Mouse (Mus musculus): ENCODE measurements around the gene Psme2.

Psme2 gene

GRCm38 (mm10) chr14:55590748-55591330, at the start of gene Psme2:
Psme2 (minus strand) TSS chr14:55591113.
- CTCF ChIA-PET, result interaction anchor here (0.5 kb wide), 1 partner anchor 579 kb away, joined by 3 read pairs; no protein-coding TSS in a partner anchor

GRCm38 (mm10) chr14:55637795-55638194, 46.9 kb upstream of the Psme2 start, which contains the start of gene Gm49378:
Gm49378 (minus strand) TSS chr14:55637895.
- CTCF ChIA-PET, result no interaction called here

- CTCF ChIA-PET, result interaction anchor here (0.6 kb wide), 1 partner anchor 1402 kb away, joined by 3 read pairs; no protein-coding TSS in a partner anchor
Observed at GRCm38 (mm10) chr14:55635523-55636007, 44.7 kb upstream of the Psme2 start, which contains the start of gene Ipo4. Ipo4 (minus strand) TSS chr14:55635957.

GRCm38 (mm10) chr14:55634874-55635522, 44.1 kb upstream of the Psme2 start:
- CTCF ChIA-PET, result interaction anchor here (0.7 kb wide), 1 partner anchor 110 kb away, joined by 3 read pairs; no protein-coding TSS in a partner anchor

- CTCF ChIA-PET, result interaction anchor here (0.6 kb wide), 1 partner anchor 113 kb away, joined by 3 read pairs; no protein-coding TSS in a partner anchor
Observed at GRCm38 (mm10) chr14:55629312-55629711, 38.4 kb upstream of the Psme2 start.

- CTCF ChIA-PET, result no interaction called here
Observed at GRCm38 (mm10) chr14:55628077-55628827, 37.3 kb upstream of the Psme2 start.

GRCm38 (mm10) chr14:55618486-55619195, 27.7 kb upstream of the Psme2 start:
- CTCF ChIA-PET, result interaction anchor here (0.5 kb wide), 1 partner anchor 26 kb away, joined by 5 read pairs; no protein-coding TSS in a partner anchor

- CTCF ChIA-PET, result interaction anchor here (0.6 to 0.8 kb wide), 2 partner anchors 163 to 1064 kb away, joined by 3 to 12 read pairs; no protein-coding TSS in a partner anchor
Observed at GRCm38 (mm10) chr14:55617822-55618221, 26.9 kb upstream of the Psme2 start, which contains the start of gene Rec8. Rec8 (plus strand) TSS chr14:55618037.

GRCm38 (mm10) chr14:55616844-55617243, 25.9 kb upstream of the Psme2 start:
- CTCF ChIA-PET, result interaction anchor here (0.6 to 0.7 kb wide), 3 partner anchors 17 to 61 kb away, joined by 4 to 10 read pairs (median 5); no protein-coding TSS in a partner anchor

GRCm38 (mm10) chr14:55615876-55616275, 25.0 kb upstream of the Psme2 start:
- CTCF ChIA-PET, result no interaction called here

- CTCF ChIA-PET, result no interaction called here
Observed at GRCm38 (mm10) chr14:55614565-55615178, 23.8 kb upstream of the Psme2 start.

- CTCF ChIA-PET, result no interaction called here
Observed at GRCm38 (mm10) chr14:55613346-55613745, 22.4 kb upstream of the Psme2 start.

- CTCF ChIA-PET, result no interaction called here
Observed at GRCm38 (mm10) chr14:55608339-55608738, 17.4 kb upstream of the Psme2 start.

GRCm38 (mm10) chr14:55605743-55606459, 15.0 kb upstream of the Psme2 start:
- CTCF ChIA-PET, result interaction anchor here (0.5 to 0.7 kb wide), 2 partner anchors 54 to 59 kb away, joined by 3 to 8 read pairs; partner anchors contain the start of gene Mdp1

- CTCF ChIA-PET, result interaction anchor here (0.8 kb wide), 1 partner anchor 419 kb away, joined by 3 read pairs; no protein-coding TSS in a partner anchor
Observed at GRCm38 (mm10) chr14:55604823-55605222, 13.9 kb upstream of the Psme2 start.

GRCm38 (mm10) chr14:55603633-55604576, 13.0 kb upstream of the Psme2 start:
- CTCF ChIA-PET, result interaction anchor here (0.8 kb wide), 1 partner anchor 418 kb away, joined by 3 read pairs; no protein-coding TSS in a partner anchor

GRCm38 (mm10) chr14:55603271-55603632, 12.3 kb upstream of the Psme2 start, which contains the start of gene Irf9:
Irf9 (plus strand) TSS chr14:55603571.
- CTCF ChIA-PET, result no interaction called here

- CTCF ChIA-PET, result no interaction called here
Observed at GRCm38 (mm10) chr14:55598521-55599390, 7.8 kb upstream of the Psme2 start.
